Comparison of ENCODE assay signal across 8 mouse cellular contexts in the genomic region with DNA sequence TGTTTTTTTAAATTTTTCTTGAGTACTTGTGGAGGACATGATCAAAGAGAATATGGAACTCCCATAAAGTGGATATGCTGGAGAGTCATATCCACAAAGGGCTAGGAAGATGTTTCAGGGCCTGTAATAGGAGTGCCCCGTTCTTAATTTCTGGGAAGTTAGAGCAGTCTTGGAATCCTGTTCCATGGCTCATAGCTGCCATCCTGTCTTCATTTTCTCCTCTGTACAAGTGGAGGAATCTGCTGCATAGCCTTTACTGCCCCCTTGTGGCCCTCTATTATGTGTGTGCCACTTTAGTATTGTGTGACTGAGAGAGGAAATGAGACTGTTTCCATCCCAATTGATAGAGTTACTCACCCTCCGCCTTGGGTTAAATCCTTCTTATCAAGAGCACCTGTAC.
A peak's percentile ranks its signal among the peaks of the same experiment; 100 is the strongest.
DNase-seq lines count a peak whose midpoint lies in the region; ATAC-seq lines count a peak whose summit lies in the region.

No protein-coding gene starts in this region.

- H3K4me3 ChIP-seq in forebrain, embryonic 16.5 days (replicated peaks; ENCODE audit: low read length): no peak overlapping the region

- no peaks in the 10 kb centered on the region for H3K9me3 ChIP-seq in forebrain, embryonic 16.5 days (ENCODE audit: control insufficient read depth, low read length)

- no peaks in the 10 kb centered on the region for H3K27me3 ChIP-seq in forebrain, embryonic 16.5 days (replicated peaks; ENCODE audit: control insufficient read depth, insufficient read depth, low read length)

- no peak overlapping the region for H3K4me2 ChIP-seq in forebrain, embryonic 16.5 days (ENCODE audit: low read length)

- no peak overlapping the region for H3K27ac ChIP-seq in forebrain, embryonic 16.5 days (ENCODE audit: low read length)

- H3K4me1 ChIP-seq in forebrain, embryonic 16.5 days (replicated peaks; ENCODE audit: control insufficient read depth, insufficient read depth, low read length): no peaks in the 10 kb centered on the region

- WGBS in forebrain, embryonic 16.5 days: 28% methylated on average over 2 of the region's 2 CpGs

- DNase-seq in urinary bladder, adult 18-20 months (ENCODE audit: low spot score in 2 of 2): peak; percentile 16 to 28
- no peak for DNase-seq in urinary bladder, postnatal 10 days (ENCODE audit: low spot score)
- DNase-seq in c-Kit-negative CD71-positive TER-119-positive erythroid progenitor cells, embryonic 14.5 days (ENCODE audit: low read depth, low spot score): peak; percentile 6
- peak; percentile 67 to 90 for DNase-seq in kidney, postnatal 25 days
- DNase-seq in lung, adult 18-20 months: peak; percentile 39 to 67
- DNase-seq in retina, postnatal 1 day: peak; percentile 87

- H3K36me3 ChIP-seq in forebrain, embryonic 16.5 days (ENCODE audit: control insufficient read depth, insufficient read depth): no peaks in the 10 kb centered on the region

- peak; percentile 54 for ATAC-seq in forebrain, embryonic 16.5 days
- ATAC-seq in erythroblast, adult 5-6 weeks (replicated peaks; ENCODE audit: low FRiP score, poor library complexity, severe bottlenecking): no peak

- H3K9ac ChIP-seq in forebrain, embryonic 16.5 days (replicated peaks; ENCODE audit: low read depth, low read length): no peak overlapping the region
